Mouse (Mus musculus) liver, adult 2 months (tissue): ENCODE measurements around the gene Dis3l2.

ENCODE experiments used
- CTCF ChIP-seq: fragments of 200-500 bp; IDR thresholded peaks from 2 replicates; pipeline ENCODE4 v1.5.1; 2011; ENCODE audit warnings: low read depth, low read length, control low read depth
- POLR2A ChIP-seq: fragments of 200-500 bp; IDR thresholded peaks from 2 replicates; pipeline ENCODE4 v1.6.1; 2011; ENCODE audit warnings: low read length, control low read depth; ENCODE audit not compliant: insufficient read depth; ENCODE audit errors: extremely low read depth

DNA sequence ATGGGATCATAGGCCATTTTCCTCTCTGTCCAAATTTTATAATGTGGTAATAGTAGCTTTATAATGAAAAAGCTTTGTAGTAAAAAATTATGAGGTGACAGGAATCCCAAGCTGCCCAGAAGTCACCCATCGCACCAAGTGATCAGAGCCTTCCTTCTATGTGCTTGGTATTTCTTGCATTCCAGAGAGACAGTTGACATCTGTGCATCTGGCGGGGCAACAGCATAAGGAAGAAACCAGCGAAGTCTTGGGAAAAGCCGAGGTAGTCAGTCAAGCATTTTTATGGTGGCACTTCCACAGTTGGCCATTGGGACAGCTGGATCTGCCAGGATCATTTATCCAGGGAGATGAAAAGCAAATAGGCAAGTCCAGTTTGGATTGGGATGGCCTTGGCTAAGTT lies 229.2 kb downstream of the Dis3l2 start:
- TF ChIP-seq CTCF (no peak), POLR2A (no peak)
